Mouse (Mus musculus): ENCODE data around the gene Ascl5. TPM values are rescaled to one million over a fixed set of nuclear protein-coding genes. Genes with fewer than 3 reads are reported as not detected.

The Ascl5 gene
- polyA plus RNA-seq, 1 experiment from 2014 or later = not detected

DNA sequence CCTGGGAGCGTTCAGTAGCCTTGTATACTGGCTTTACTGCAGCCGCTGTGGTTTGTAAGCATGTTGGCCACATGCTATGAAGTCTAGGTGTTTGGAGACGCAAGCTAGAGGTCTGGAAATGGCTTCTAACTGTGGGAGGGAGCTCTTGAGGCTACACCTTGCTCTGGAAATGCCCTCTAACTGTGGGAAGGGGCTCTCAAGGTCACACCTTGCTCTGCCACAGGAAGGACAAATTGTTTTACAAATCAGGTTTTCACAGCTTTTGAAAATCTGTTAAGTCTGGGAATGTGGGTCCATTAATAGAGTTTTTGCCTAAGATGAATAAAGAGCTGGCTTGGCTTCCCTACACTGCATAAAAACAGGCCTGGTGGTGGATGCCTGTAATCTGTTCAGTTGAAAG lies 43.1 kb downstream of the Ascl5 start:
- whole genome bisulfite sequencing = 82% methylated on average over 3 of the region's 3 CpGs
- H3K27ac ChIP-seq (ENCODE audit: low read length) = no peak overlapping the region
- H3K36me3 ChIP-seq (ENCODE audit: control insufficient read depth, insufficient read depth, low read length) = no peaks in the 10 kb centered on the region
- H3K27me3 ChIP-seq (ENCODE audit: control insufficient read depth, insufficient read depth, low read depth, low read length) = no peaks in the 10 kb centered on the region
- H3K9ac ChIP-seq (ENCODE audit: low read depth, low read length) = no peak overlapping the region
- H3K4me1 ChIP-seq (ENCODE audit: control insufficient read depth, insufficient read depth, low read length) = peaks cover 10% of the 10 kb centered on the region
- no peak overlapping the region for H3K4me3 ChIP-seq (ENCODE audit: low read depth, low read length)
- no peak for ATAC-seq
- H3K9me3 ChIP-seq (replicated peaks; ENCODE audit: control insufficient read depth, low read length, poor library complexity, severe bottlenecking) = no peaks in the 10 kb centered on the region
- H3K4me2 ChIP-seq (ENCODE audit: low read length) = no peak overlapping the region

DNA sequence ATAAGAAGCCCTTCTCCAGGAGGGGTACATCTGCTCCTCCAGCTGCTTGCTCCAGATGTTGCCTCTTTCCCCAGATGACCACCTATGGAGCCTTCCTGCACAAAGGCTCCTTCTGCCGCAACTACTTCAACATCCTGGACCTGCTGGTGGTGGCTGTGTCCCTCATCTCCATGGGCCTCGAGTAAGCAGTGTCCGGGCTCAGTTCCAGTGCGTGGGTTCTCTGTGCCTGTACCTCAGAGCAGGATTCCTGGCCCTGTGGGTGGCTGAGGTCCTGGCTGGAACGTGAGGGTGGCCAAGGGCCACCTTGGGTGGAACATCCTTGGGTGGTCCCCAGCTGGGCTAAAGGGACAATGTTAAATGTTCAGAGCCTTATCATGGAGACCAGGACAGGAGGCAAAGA lies 44.2 kb downstream of the Ascl5 start:
- Histone ChIP-seq H3K9me3 (replicated peaks; ENCODE audit: control insufficient read depth, low read length, poor library complexity, severe bottlenecking) (no peaks in the 10 kb centered on the region), H3K36me3 (ENCODE audit: control insufficient read depth, insufficient read depth, low read length) (no peaks in the 10 kb centered on the region), H3K9ac (ENCODE audit: low read depth, low read length) (no peak overlapping the region), H3K27me3 (ENCODE audit: control insufficient read depth, insufficient read depth, low read depth, low read length) (no peaks in the 10 kb centered on the region), H3K4me1 (ENCODE audit: control insufficient read depth, insufficient read depth, low read length) (peaks cover 3% of the 10 kb centered on the region; the same call in 1 of the 2 replicates), H3K27ac (ENCODE audit: low read length) (no peak overlapping the region), H3K4me2 (ENCODE audit: low read length) (no peak overlapping the region), H3K4me3 (ENCODE audit: low read depth, low read length) (no peak overlapping the region)
- WGBS = 82% methylated on average over 5 of the region's 5 CpGs
- ATAC-seq = no peak

Other genes with a start within 250 kb of the Ascl5 start
- 0.95 and 1.3 TPM in 2 replicates for gene Lad1, start 232.2 kb upstream of the Ascl5 start, polyA plus RNA-seq (2015; fragmentation: Nextera tagmentation; extraction: Ambion mirVana)
- gene Tnnt2, start 214.4 kb upstream of the Ascl5 start, polyA plus RNA-seq (2015; fragmentation: Nextera tagmentation; extraction: Ambion mirVana) = 0.46 and 0.53 TPM in 2 replicates
- gene Pkp1, start 131.6 kb upstream of the Ascl5 start, polyA plus RNA-seq (2015; fragmentation: Nextera tagmentation; extraction: Ambion mirVana) = 0.06 TPM in 1 of 2 replicates, not detected in the other
- gene Igfn1, start 44.5 kb upstream of the Ascl5 start, polyA plus RNA-seq (2015; fragmentation: Nextera tagmentation; extraction: Ambion mirVana) = 0.11 TPM in 1 of 2 replicates, not detected in the other
- gene Tmem9, start 42.7 kb upstream of the Ascl5 start, polyA plus RNA-seq (2015; fragmentation: Nextera tagmentation; extraction: Ambion mirVana) = 147 and 169 TPM in 2 replicates
- gene Cacna1s, start 1.9 kb downstream of the Ascl5 start, polyA plus RNA-seq (2015; fragmentation: Nextera tagmentation; extraction: Ambion mirVana) = 0.39 and 1.3 TPM in 2 replicates
- 47.9 and 55.7 TPM in 2 replicates for gene Kif21b, start 80.6 kb downstream of the Ascl5 start, polyA plus RNA-seq (2015; fragmentation: Nextera tagmentation; extraction: Ambion mirVana)
- not detected in 2 replicates for gene Mroh3, start 162.0 kb downstream of the Ascl5 start, polyA plus RNA-seq (2015; fragmentation: Nextera tagmentation; extraction: Ambion mirVana)
- gene Inava, start 183.5 kb downstream of the Ascl5 start, polyA plus RNA-seq (2015; fragmentation: Nextera tagmentation; extraction: Ambion mirVana) = 1.5 and 3.0 TPM in 2 replicates
- gene Gpr25, start 210.1 kb downstream of the Ascl5 start, polyA plus RNA-seq (2015; fragmentation: Nextera tagmentation; extraction: Ambion mirVana) = 0.72 and 0.77 TPM in 2 replicates

Measured in midbrain, embryonic 16.5 days (tissue).